Mouse (Mus musculus) urinary bladder, postnatal 14 days (tissue): ENCODE results near the gene Hapln2.

Experiments
- DNase-seq: peaks from one replicate; pipeline ENCODE4 v3.0.0; 2021; ENCODE audit warnings: low spot score

Hapln2 gene

GRCm38 (mm10) chr3:87981894-87982835 lies 45.2 kb downstream of the Hapln2 start:
- DNase-seq: peak; percentile 33

GRCm38 (mm10) chr3:87981214-87981760 lies 46.1 kb downstream of the Hapln2 start:
- no peak for DNase-seq

GRCm38 (mm10) chr3:87980728-87981127 lies 46.7 kb downstream of the Hapln2 start:
- no peak for DNase-seq

- DNase-seq: no peak
These were observed 47.3 kb downstream of the Hapln2 start for GRCm38 (mm10) chr3:87980085-87980484.

- no peak for DNase-seq
These were observed 47.9 kb downstream of the Hapln2 start for GRCm38 (mm10) chr3:87979493-87979892.

GRCm38 (mm10) chr3:87974381-87974987 lies 52.9 kb downstream of the Hapln2 start:
- DNase-seq: no peak

- no peak for DNase-seq
These were observed 53.6 kb downstream of the Hapln2 start for GRCm38 (mm10) chr3:87973593-87974380.

GRCm38 (mm10) chr3:87972776-87973175 lies 54.6 kb downstream of the Hapln2 start:
- DNase-seq: no peak

- DNase-seq: no peak
These were observed 55.1 kb downstream of the Hapln2 start for GRCm38 (mm10) chr3:87972203-87972664.
